Mouse (Mus musculus): ENCODE measurements at regions not wholly inside any gene's neighbourhood (a gene's known extent, or its start where the extent isn't known, plus 50 kb on each side); places are given as distances from the start of the nearest gene placed in this dataset.

DNA sequence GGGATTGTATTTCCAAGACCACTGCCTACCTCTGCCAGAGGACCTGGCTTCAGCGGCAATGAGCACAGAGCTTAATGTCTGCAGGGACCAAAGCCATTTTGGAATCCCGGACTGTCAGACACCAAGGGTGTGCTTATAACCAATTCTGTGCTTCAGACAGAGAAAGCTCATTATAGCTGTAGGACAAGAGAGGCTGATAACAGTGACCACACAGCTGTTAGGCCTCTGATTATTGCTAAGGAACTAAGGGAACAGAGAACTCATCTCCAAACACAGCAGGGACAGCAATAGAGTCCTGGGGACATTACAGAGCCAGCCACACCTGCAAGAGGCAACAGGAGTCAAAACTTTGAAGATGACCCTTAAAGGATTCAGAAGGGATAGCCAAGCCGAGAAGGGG is 76.0 kb downstream of the Pja1 start:
- no peaks in the 10 kb centered on the region for H3K9me3 ChIP-seq
- peaks cover 76% of the 10 kb centered on the region for H3K27me3 ChIP-seq (replicated peaks)
- H3K4me3 ChIP-seq (replicated peaks) = no peak overlapping the region
- no peaks in the 10 kb centered on the region for H3K36me3 ChIP-seq (replicated peaks; ENCODE audit: low read length)
- no peaks in the 10 kb centered on the region for H3K4me1 ChIP-seq
- TF ChIP-seq FLI1 (IDR thresholded peaks at IDR 0.05; ENCODE audit: low read length) (no peak), GATA1 (IDR thresholded peaks at IDR 0.05; ENCODE audit: borderline replicate concordance, low read length) (no peak)

DNA sequence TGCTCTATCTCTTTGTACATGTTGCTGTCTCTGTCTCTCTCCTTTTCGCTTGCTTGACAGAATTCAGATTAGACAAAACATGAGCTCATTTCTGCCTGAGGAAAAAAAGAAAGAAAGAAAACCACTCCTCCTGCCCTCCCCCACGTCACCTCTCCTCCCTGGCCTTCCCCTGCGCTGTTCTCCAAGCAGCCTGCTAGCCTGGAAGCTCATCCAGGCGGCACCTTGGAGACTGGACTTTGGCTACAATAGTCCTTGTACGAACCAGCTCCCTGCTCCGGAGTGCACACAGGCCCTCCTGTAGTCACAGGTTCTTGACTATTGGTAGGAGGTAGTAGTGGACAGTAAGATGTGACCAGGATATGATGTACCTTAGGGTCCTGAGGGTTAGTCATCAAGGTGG is 79.4 kb downstream of the Pja1 start:
- H3K27me3 ChIP-seq (replicated peaks) = peaks cover 72% of the 10 kb centered on the region
- no peaks in the 10 kb centered on the region for H3K36me3 ChIP-seq (replicated peaks; ENCODE audit: low read length)
- no peak for TF ChIP-seq FLI1 (IDR thresholded peaks at IDR 0.05; ENCODE audit: low read length)
- TF ChIP-seq GATA1 (IDR thresholded peaks at IDR 0.05; ENCODE audit: borderline replicate concordance, low read length) = no peak
- no peak overlapping the region for H3K4me3 ChIP-seq (replicated peaks)
- no peaks in the 10 kb centered on the region for H3K9me3 ChIP-seq
- H3K4me1 ChIP-seq = no peaks in the 10 kb centered on the region

DNA sequence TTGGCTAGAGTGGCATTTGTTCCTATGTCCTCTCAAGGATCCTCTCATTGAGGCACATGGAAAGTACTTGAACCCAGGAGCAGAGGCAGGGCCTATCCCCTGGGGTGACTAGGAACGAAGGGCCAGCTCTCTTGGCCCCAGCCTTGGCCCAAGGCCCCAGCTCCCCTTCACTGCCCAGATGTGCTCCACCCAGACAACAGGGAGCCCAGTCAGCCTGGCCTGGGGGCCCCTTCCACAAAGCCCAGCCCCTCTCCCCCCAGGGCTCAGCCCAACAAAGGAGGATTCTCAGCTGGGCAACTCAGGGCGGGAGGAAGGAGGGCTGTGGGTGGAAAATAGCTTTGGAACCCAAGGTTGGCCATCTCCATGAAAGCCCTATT is 80.6 kb downstream of the Pja1 start:
- TF ChIP-seq GATA1 (IDR thresholded peaks at IDR 0.05; ENCODE audit: borderline replicate concordance, low read length) (no peak), FLI1 (IDR thresholded peaks at IDR 0.05; ENCODE audit: low read length) (no peak)
- H3K4me3 ChIP-seq (replicated peaks) = no peak overlapping the region
- peaks cover 70% of the 10 kb centered on the region for H3K27me3 ChIP-seq (replicated peaks)
- H3K9me3 ChIP-seq = no peaks in the 10 kb centered on the region
- no peaks in the 10 kb centered on the region for H3K36me3 ChIP-seq (replicated peaks; ENCODE audit: low read length)
- H3K4me1 ChIP-seq = no peaks in the 10 kb centered on the region

DNA sequence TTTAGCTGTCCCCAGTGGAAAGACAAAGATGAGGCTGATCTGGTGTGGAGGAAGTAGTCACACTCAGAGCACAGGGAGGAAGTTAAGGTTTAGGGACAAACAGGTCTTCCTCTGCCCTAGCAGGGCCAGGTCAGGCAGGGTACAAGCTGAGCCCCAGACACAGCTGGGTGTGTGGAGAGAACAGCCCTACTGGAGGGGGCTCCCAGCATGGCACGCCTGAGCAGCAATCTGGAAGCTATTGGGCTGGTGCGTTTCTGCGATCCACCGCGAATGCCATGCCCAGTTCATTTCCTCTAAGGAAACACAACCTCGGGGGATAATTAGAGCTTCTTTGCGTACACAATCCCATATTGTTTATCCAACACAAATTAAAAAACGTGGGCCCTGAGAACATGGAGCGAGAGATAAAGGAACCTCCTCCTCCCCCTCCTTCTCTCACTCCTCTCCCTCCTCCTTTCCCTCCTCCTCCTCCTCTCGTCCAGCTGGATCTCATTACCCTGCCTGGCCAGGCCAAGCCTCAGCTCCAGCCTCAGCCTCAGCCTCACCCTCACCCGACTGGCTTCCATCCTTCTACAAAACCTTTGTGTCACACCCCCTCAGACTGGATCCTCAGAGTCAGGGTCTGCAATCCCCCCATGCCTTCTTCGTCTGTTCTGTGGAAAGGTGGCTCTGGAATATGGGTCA is 81.2 kb downstream of the Pja1 start:
- no peak overlapping the region for H3K4me3 ChIP-seq (replicated peaks)
- no peak for TF ChIP-seq FLI1 (IDR thresholded peaks at IDR 0.05; ENCODE audit: low read length)
- TF ChIP-seq GATA1 (IDR thresholded peaks at IDR 0.05; ENCODE audit: borderline replicate concordance, low read length) = no peak
- H3K9me3 ChIP-seq = no peaks in the 10 kb centered on the region
- peaks cover 69% of the 10 kb centered on the region for H3K27me3 ChIP-seq (replicated peaks)
- H3K4me1 ChIP-seq = no peaks in the 10 kb centered on the region
- H3K36me3 ChIP-seq (replicated peaks; ENCODE audit: low read length) = no peaks in the 10 kb centered on the region

DNA sequence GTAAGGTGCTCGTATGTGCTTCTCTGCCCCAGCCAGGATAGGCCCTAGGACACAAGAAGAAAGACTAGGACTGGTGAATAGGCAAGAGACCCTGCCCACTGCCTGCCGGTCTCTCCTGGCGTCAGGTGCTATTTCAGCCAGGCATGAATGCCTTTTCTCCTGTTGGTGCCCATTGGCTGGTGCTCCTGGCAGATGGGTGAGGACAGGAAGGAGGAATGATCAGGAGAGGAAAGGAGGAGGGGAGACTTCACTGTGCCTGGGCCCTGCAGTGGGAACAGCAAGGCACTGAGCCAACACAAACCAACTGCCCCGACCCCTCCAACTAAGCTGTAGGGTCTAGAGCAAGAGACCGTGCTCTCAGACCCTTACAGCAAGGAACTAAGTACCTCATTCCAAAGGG is 100.4 kb downstream of the Pja1 start:
- Histone ChIP-seq H3K4me3 (replicated peaks) (no peak overlapping the region), H3K4me1 (no peaks in the 10 kb centered on the region), H3K27me3 (replicated peaks) (peaks cover 82% of the 10 kb centered on the region), H3K36me3 (replicated peaks; ENCODE audit: low read length) (no peaks in the 10 kb centered on the region), H3K9me3 (peaks cover 10% of the 10 kb centered on the region; the same call in 1 of the 2 replicates)
- no peak for TF ChIP-seq FLI1 (IDR thresholded peaks at IDR 0.05; ENCODE audit: low read length)
- no peak for TF ChIP-seq GATA1 (IDR thresholded peaks at IDR 0.05; ENCODE audit: borderline replicate concordance, low read length)

DNA sequence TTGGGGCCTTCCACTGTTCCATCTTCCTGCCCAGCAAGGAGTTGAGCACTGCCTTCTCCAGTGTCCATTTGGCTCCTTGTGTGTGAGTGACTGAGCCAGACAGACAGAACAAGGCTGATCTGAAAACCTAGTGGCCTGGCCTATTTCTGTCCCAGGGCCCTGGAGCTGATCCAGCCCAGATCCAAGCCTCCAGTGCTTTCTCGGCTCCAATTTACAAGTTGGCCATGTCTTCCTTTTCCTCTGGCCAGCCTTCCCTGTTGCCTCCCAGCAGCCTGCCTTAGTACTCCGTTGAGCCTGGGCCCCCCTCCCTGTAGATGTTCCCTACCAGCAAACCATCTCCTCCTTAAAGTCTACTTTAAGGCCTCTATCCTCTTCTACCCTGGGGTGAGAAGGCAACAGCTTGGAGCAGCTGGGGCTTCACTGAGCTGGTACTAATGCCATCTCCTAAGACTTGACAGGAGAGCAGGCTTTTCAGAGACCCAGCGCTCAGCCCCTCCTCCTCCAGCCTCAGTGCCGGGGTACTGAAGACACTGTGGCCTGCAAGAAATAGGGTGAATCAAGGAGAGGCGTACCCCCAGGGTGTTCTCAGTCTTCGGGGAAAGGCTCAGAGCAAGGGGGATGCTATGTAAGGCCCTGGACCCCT is 101.7 kb downstream of the Pja1 start:
- H3K9me3 ChIP-seq = peaks cover 10% of the 10 kb centered on the region; the same call in 1 of the 2 replicates
- H3K36me3 ChIP-seq (replicated peaks; ENCODE audit: low read length) = no peaks in the 10 kb centered on the region
- H3K4me1 ChIP-seq = no peaks in the 10 kb centered on the region
- peaks cover 88% of the 10 kb centered on the region for H3K27me3 ChIP-seq (replicated peaks)
- TF ChIP-seq FLI1 (IDR thresholded peaks at IDR 0.05; ENCODE audit: low read length) (no peak), GATA1 (IDR thresholded peaks at IDR 0.05; ENCODE audit: borderline replicate concordance, low read length) (no peak)
- no peak overlapping the region for H3K4me3 ChIP-seq (replicated peaks)

DNA sequence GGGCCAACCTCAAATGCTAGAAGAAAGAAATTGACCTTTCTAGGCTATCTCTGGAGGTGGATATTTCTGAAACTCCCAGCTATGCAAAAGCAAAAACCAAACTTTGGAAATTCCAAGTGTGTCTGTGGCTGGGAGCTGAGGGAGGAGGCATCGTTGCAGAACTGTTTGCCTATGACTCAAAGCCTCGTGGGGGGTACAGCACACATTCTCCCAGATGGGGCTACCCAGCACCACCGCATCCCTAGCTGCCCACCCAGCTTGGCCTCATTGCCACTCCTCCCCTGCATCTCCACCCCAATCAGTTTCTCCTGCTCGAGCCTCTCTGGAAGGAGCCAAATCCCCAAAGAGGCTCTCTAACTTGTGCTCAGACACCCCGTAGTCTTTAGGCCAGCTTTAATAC is 107.0 kb downstream of the Pja1 start:
- H3K4me3 ChIP-seq (replicated peaks) = no peak overlapping the region
- no peaks in the 10 kb centered on the region for H3K36me3 ChIP-seq (replicated peaks; ENCODE audit: low read length)
- no peaks in the 10 kb centered on the region for H3K4me1 ChIP-seq
- H3K27me3 ChIP-seq (replicated peaks) = peaks cover 85% of the 10 kb centered on the region
- TF ChIP-seq FLI1 (IDR thresholded peaks at IDR 0.05; ENCODE audit: low read length) (no peak), GATA1 (IDR thresholded peaks at IDR 0.05; ENCODE audit: borderline replicate concordance, low read length) (no peak)
- H3K9me3 ChIP-seq = peaks cover 10% of the 10 kb centered on the region; the same call in 1 of the 2 replicates

DNA sequence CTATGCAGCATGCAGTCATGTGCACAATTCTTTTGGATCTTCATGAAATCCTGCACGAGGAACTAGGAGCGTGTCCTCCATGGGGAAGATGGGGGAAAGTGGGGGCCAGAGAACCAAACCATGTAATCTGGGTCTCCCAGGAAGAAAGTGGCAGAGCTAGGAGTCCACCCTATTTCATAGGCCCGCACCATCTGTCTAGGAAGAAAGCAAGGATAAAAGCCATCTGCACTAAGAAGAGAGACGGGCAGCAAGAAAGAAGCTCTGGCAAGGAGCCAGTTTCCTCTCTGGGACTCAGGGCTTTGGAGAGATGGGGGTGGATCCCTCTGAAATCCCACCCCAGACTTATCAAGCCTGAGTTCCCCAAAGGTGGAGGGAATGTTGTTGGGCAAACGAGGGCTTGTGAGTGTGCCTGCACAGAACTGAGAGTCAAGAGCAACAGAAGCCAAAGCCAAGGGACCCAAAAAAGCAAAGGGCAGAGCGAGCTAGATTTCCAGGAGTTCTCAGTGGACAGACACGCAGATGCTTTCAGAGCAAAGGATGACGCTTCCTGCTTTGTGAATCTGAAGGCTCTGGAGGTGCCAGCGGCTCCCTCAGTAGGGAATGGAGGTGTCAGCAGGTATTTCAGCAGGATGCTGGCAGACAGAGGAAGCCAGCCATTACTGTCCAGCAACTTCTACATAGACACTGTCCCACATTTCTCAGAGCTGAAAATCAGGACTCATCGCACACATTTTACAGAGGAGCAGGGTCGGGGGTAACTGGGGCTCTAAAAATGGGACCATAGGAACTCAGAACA is 110.8 kb downstream of the Pja1 start:
- H3K4me1 ChIP-seq = peaks cover 16% of the 10 kb centered on the region
- peaks cover 81% of the 10 kb centered on the region for H3K27me3 ChIP-seq (replicated peaks)
- no peaks in the 10 kb centered on the region for H3K36me3 ChIP-seq (replicated peaks; ENCODE audit: low read length)
- H3K9me3 ChIP-seq = no peaks in the 10 kb centered on the region
- H3K4me3 ChIP-seq (replicated peaks) = no peak overlapping the region
- TF ChIP-seq FLI1 (IDR thresholded peaks at IDR 0.05; ENCODE audit: low read length) (no peak), GATA1 (IDR thresholded peaks at IDR 0.05; ENCODE audit: borderline replicate concordance, low read length) (no peak)

DNA sequence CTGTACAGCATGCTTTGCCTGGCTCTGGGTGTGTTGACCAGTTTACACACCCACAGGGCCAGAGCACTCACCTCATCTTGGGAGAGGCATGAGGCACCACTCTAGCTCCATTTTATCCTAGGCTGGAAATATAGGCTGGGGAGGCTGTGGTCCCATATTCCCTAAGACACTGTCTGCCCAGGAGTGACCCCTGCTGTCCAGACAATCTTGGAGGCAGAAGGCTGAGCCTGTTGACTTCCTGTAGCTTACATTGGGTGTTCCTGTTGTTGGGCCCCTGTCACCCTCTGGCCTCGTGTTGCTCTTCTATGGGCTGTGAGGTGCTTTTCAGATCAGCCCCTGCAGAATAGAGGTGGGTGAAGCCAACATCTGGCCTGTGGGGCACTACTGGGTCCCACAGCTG is 112.3 kb downstream of the Pja1 start:
- TF ChIP-seq GATA1 (IDR thresholded peaks at IDR 0.05; ENCODE audit: borderline replicate concordance, low read length) = no peak
- TF ChIP-seq FLI1 (IDR thresholded peaks at IDR 0.05; ENCODE audit: low read length) = no peak
- Histone ChIP-seq H3K4me3 (replicated peaks) (no peak overlapping the region), H3K27me3 (replicated peaks) (peaks cover 69% of the 10 kb centered on the region), H3K9me3 (no peaks in the 10 kb centered on the region), H3K36me3 (replicated peaks; ENCODE audit: low read length) (no peaks in the 10 kb centered on the region), H3K4me1 (peaks cover 27% of the 10 kb centered on the region)
